Mouse (Mus musculus) E14TG2a.4 (cell line): Measurements from ENCODE around the gene Il17d.

Experiments used
- CTCF ChIP-seq: conservative IDR thresholded peaks from 2 replicates; pipeline ENCODE4 v1.5.1; 2014; ENCODE audit warnings: low read length
- POU5F1 ChIP-seq: IDR thresholded peaks from 2 replicates; pipeline ENCODE4 v1.6.1; 2014; ENCODE audit warnings: low read length, borderline replicate concordance

GRCm38 (mm10) chr14:57536820-57537219 is 12.2 kb downstream of the Il17d start:
- TF ChIP-seq CTCF (no peak), POU5F1 (no peak)
